Mouse (Mus musculus) kidney, adult 10 weeks (tissue): ENCODE data around the gene Bpifa3. TPM values are rescaled to one million over a fixed set of nuclear protein-coding genes. Genes with fewer than 3 reads are reported as not detected.

Source experiments
- polyA plus RNA-seq: library from polyadenylated mRNA; stranded (reverse); fragments of 350-450 nt; fragmentation: Illumina TruSeq; extraction: RNeasy Lipid Tissue Mini Kit (QIAGEN cat#74804); gene quantifications from one replicate; pipeline ENCODE4 v1.2.3, GENCODE M21; 2014; ENCODE audit warnings: low read depth, low replicate concordance

Bpifa3 gene
- polyA plus RNA-seq = not detected

DNA sequence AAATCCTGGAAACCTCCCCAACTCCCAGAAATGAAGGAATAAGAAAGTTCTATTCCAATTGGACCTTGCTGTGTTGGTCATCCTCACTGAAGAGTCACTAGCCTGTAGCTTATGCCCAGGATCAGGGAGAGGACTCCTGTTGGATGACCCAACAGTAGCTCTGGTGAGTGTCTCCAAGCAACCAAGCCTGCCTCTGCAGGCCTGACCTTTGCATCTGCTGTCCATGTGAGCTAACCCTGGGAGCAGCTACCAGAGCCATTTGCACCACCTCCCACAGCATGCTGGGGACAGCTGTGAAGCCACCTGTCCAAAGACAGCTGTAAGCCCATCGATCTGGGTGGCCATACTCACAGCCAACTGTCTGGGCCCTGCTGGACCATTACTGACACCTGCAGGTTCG lies at the start of gene Bpifa3:
Gene Bpifa3 (plus strand): TSS at position 217 of the 400 bp plus-strand sequence.

DNA sequence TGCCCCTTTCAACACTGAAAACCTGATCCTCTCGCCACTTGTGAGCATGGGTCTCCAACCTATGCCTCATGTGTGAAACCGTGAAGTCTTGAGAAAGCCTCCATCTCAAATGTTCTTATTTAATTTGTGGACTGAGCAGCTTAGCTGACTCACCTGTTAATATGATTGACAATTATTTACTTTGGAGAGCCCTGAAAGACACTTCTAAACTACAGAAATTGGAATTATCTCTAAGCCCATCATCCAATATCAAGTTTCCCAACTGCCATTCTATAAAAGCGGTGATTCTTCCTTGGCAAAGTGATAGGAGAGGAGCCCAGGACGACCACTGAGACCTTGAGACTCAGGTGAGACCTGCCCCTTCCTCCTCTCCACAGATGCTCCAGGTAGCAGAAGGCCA lies 12.4 kb downstream of the Bpifa3 start, which contains the start of gene Bpifa1:
Gene Bpifa1 (plus strand): TSS at position 301 of the 400 bp plus-strand sequence.

GRCm38 (mm10) chr2:154162307-154162706 lies 32.2 kb downstream of the Bpifa3 start, which contains the start of gene Bpifa5:
Gene Bpifa5 (plus strand): TSS chr2:154162607.

Other genes starting within 250 kb of the Bpifa3 start
- gene Bpifb6, start 229.9 kb upstream of the Bpifa3 start, polyA plus RNA-seq = not detected
- not detected for gene Bpifb3, start 212.1 kb upstream of the Bpifa3 start, polyA plus RNA-seq
- not detected for gene Bpifb4, start 192.1 kb upstream of the Bpifa3 start, polyA plus RNA-seq
- gene Bpifa6, start 155.4 kb upstream of the Bpifa3 start, polyA plus RNA-seq = not detected
- gene Bpifa2, start 122.1 kb upstream of the Bpifa3 start, polyA plus RNA-seq = not detected
- not detected for gene Bpifa1, start 12.5 kb downstream of the Bpifa3 start, polyA plus RNA-seq
- gene Bpifa5, start 32.3 kb downstream of the Bpifa3 start, polyA plus RNA-seq = not detected
- gene Bpifb1, start 60.5 kb downstream of the Bpifa3 start, polyA plus RNA-seq = not detected
- not detected for gene Bpifb5, start 93.4 kb downstream of the Bpifa3 start, polyA plus RNA-seq
- gene Bpifb9a, start 127.5 kb downstream of the Bpifa3 start, polyA plus RNA-seq = not detected
- not detected for gene Bpifb9b, start 176.9 kb downstream of the Bpifa3 start, polyA plus RNA-seq
- gene Cdk5rap1, start 242.7 kb downstream of the Bpifa3 start, polyA plus RNA-seq = 13.3 TPM